Mouse (Mus musculus): Measurements from ENCODE around the gene A530016L24Rik. TPM values are rescaled to one million over a fixed set of nuclear protein-coding genes. Genes with fewer than 3 reads are reported as not detected.

Gene A530016L24Rik
- polyA plus RNA-seq, 1 experiment from 2014 or later, result 0.04 TPM

DNA sequence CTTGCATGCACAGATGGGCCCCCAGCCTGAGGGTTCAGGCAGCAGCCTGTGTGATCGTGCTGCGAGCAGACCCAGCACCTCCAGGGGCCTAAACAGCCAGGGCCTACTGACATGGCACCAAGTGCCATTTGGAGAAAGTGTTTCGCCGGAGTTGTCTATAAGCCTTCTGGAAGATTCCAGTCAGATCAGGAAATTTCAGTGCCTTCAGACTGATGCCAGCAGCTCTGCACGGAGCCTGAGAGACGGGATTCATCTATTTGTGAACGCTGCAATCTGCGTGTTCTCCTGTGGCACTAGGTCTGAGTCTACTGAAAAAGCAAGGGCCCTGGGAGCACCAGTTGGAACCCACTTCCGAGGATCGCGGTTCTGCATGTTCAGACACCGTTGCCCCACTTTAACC, 51.1 kb downstream of the A530016L24Rik start:
- ATAC-seq (ENCODE audit: low read depth), result no peak
- Histone ChIP-seq H3K27ac (ENCODE audit: low read length) (no peak overlapping the region), H3K4me3 (ENCODE audit: low read depth, low read length) (no peak overlapping the region), H3K36me3 (ENCODE audit: control insufficient read depth, insufficient read depth) (no peaks in the 10 kb centered on the region), H3K9me3 (replicated peaks; ENCODE audit: control insufficient read depth, low read length) (no peaks in the 10 kb centered on the region), H3K9ac (ENCODE audit: low read depth, low read length) (no peak overlapping the region), H3K4me1 (ENCODE audit: control insufficient read depth, low read depth, low read length) (no peaks in the 10 kb centered on the region), H3K4me2 (ENCODE audit: low read depth, low read length) (no peak overlapping the region), H3K27me3 (ENCODE audit: control insufficient read depth, insufficient read depth, low read depth, low read length) (no peaks in the 10 kb centered on the region)
- 76% methylated on average over 12 of the region's 12 CpGs for WGBS (ENCODE audit: insufficient replicate concordance)

- no peak for ATAC-seq (ENCODE audit: low read depth)
- 63% methylated on average over 8 of the region's 8 CpGs for WGBS (ENCODE audit: insufficient replicate concordance)
- H3K4me2 ChIP-seq (ENCODE audit: low read depth, low read length), result no peak overlapping the region
- H3K27ac ChIP-seq (ENCODE audit: low read length), result no peak overlapping the region
- H3K4me1 ChIP-seq (ENCODE audit: control insufficient read depth, low read depth, low read length), result no peaks in the 10 kb centered on the region
- no peaks in the 10 kb centered on the region for H3K27me3 ChIP-seq (ENCODE audit: control insufficient read depth, insufficient read depth, low read depth, low read length)
- H3K4me3 ChIP-seq (ENCODE audit: low read depth, low read length), result no peak overlapping the region
- no peak overlapping the region for H3K9ac ChIP-seq (ENCODE audit: low read depth, low read length)
- no peaks in the 10 kb centered on the region for H3K9me3 ChIP-seq (replicated peaks; ENCODE audit: control insufficient read depth, low read length)
- H3K36me3 ChIP-seq (ENCODE audit: control insufficient read depth, insufficient read depth), result no peaks in the 10 kb centered on the region
These were observed 52.3 kb downstream of the A530016L24Rik start for GRCm38 (mm10) chr12:112541483-112542091.

GRCm38 (mm10) chr12:112542257-112542919, 53.1 kb downstream of the A530016L24Rik start:
- H3K9ac ChIP-seq (ENCODE audit: low read depth, low read length), result no peak overlapping the region
- no peak overlapping the region for H3K27ac ChIP-seq (ENCODE audit: low read length)
- H3K36me3 ChIP-seq (ENCODE audit: control insufficient read depth, insufficient read depth), result no peaks in the 10 kb centered on the region
- H3K27me3 ChIP-seq (ENCODE audit: control insufficient read depth, insufficient read depth, low read depth, low read length), result no peaks in the 10 kb centered on the region
- no peaks in the 10 kb centered on the region for H3K4me1 ChIP-seq (ENCODE audit: control insufficient read depth, low read depth, low read length)
- H3K4me3 ChIP-seq (ENCODE audit: low read depth, low read length), result no peak overlapping the region
- H3K9me3 ChIP-seq (replicated peaks; ENCODE audit: control insufficient read depth, low read length), result no peaks in the 10 kb centered on the region
- no peak overlapping the region for H3K4me2 ChIP-seq (ENCODE audit: low read depth, low read length)
- ATAC-seq (ENCODE audit: low read depth), result no peak
- 55% methylated on average over 13 of the region's 13 CpGs for WGBS (ENCODE audit: insufficient replicate concordance)

- no peak overlapping the region for H3K27ac ChIP-seq (ENCODE audit: low read length)
- no peaks in the 10 kb centered on the region for H3K9me3 ChIP-seq (replicated peaks; ENCODE audit: control insufficient read depth, low read length)
- no peak overlapping the region for H3K4me2 ChIP-seq (ENCODE audit: low read depth, low read length)
- 5% methylated on average over 11 of the region's 11 CpGs for WGBS (ENCODE audit: insufficient replicate concordance)
- no peaks in the 10 kb centered on the region for H3K27me3 ChIP-seq (ENCODE audit: control insufficient read depth, insufficient read depth, low read depth, low read length)
- H3K36me3 ChIP-seq (ENCODE audit: control insufficient read depth, insufficient read depth), result no peaks in the 10 kb centered on the region
- 0 out of 2 replicates have a peak, but pooled peaks have one; percentile 9 for ATAC-seq (ENCODE audit: low read depth)
- no peak overlapping the region for H3K9ac ChIP-seq (ENCODE audit: low read depth, low read length)
- H3K4me3 ChIP-seq (ENCODE audit: low read depth, low read length), result no peak overlapping the region
- no peaks in the 10 kb centered on the region for H3K4me1 ChIP-seq (ENCODE audit: control insufficient read depth, low read depth, low read length)
These were observed 53.7 kb downstream of the A530016L24Rik start for GRCm38 (mm10) chr12:112542920-112543300.

GRCm38 (mm10) chr12:112543941-112544340, 54.7 kb downstream of the A530016L24Rik start:
- Histone ChIP-seq H3K27ac (ENCODE audit: low read length) (no peak overlapping the region), H3K9me3 (replicated peaks; ENCODE audit: control insufficient read depth, low read length) (no peaks in the 10 kb centered on the region), H3K36me3 (ENCODE audit: control insufficient read depth, insufficient read depth) (no peaks in the 10 kb centered on the region), H3K9ac (ENCODE audit: low read depth, low read length) (no peak overlapping the region), H3K27me3 (ENCODE audit: control insufficient read depth, insufficient read depth, low read depth, low read length) (no peaks in the 10 kb centered on the region), H3K4me3 (ENCODE audit: low read depth, low read length) (no peak overlapping the region), H3K4me2 (ENCODE audit: low read depth, low read length) (no peak overlapping the region), H3K4me1 (ENCODE audit: control insufficient read depth, low read depth, low read length) (no peaks in the 10 kb centered on the region)
- 49% methylated on average over 9 of the region's 9 CpGs for WGBS (ENCODE audit: insufficient replicate concordance)
- no peak for ATAC-seq (ENCODE audit: low read depth)

DNA sequence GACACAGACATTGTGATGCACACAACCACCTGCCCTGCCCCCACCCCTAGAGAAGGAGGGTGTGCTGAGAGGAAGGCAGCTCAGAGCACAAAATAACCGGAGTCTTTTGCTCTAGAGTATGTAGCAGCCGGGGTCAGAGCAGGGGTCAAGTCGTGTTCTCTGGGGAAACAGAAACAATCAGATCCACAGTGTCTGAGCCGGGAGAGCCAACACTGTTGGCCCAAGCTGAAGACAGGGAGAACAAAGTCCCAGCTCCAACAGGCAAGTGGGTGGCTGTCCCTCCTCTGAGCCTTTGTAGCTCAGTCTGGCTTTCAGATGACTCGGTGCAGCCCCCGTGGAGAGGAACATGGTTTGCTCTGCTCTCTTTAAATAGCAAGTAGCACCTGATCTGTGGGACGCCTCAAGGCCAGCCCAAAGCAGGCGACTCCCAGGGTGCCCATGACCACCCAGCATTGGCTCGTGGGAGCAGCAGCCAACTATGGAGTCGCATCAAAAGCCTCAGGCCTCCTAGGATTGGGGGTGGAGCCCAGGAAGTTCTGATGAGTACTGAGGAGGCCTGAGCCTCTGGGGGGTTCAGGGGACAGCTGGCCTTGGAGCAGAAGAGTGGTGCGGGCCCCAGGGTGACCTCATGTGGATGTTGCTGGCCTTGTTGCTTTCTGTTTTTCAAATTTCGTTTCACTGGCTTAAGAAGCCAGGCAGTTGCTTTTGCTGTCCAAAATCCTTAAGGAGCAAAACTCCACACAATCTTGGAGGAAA, 55.9 kb downstream of the A530016L24Rik start:
- Histone ChIP-seq H3K27me3 (ENCODE audit: control insufficient read depth, insufficient read depth, low read depth, low read length) (no peaks in the 10 kb centered on the region), H3K4me2 (ENCODE audit: low read depth, low read length) (no peak overlapping the region), H3K9ac (ENCODE audit: low read depth, low read length) (no peak overlapping the region), H3K27ac (ENCODE audit: low read length) (no peak overlapping the region), H3K36me3 (ENCODE audit: control insufficient read depth, insufficient read depth) (no peaks in the 10 kb centered on the region), H3K4me1 (ENCODE audit: control insufficient read depth, low read depth, low read length) (no peaks in the 10 kb centered on the region), H3K9me3 (replicated peaks; ENCODE audit: control insufficient read depth, low read length) (no peaks in the 10 kb centered on the region), H3K4me3 (ENCODE audit: low read depth, low read length) (no peak overlapping the region)
- 0 out of 2 replicates have a peak, but pooled peaks have one; percentile 7 for ATAC-seq (ENCODE audit: low read depth)
- WGBS (ENCODE audit: insufficient replicate concordance), result 43% methylated on average over 12 of the region's 12 CpGs

DNA sequence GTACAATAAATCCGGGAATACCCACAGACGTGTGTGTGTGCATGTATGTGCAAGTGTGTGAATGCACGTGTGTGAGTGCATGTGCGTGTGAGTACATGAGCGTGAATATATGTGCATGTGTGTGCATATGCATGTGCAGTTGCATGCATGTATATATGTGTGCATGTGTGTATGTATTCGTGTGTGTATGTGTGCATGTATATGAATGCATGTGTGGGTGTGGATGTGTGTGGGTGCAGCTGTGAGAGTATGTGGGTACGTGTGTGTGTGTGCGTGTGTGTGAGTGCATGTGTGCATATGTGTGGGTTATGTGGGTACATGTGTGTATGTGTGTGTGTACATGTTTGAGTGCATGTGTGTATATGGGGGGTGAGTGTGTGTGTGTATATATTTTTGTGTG, 56.9 kb downstream of the A530016L24Rik start:
- H3K4me3 ChIP-seq (ENCODE audit: low read depth, low read length), result no peak overlapping the region
- H3K27me3 ChIP-seq (ENCODE audit: control insufficient read depth, insufficient read depth, low read depth, low read length), result no peaks in the 10 kb centered on the region
- no peaks in the 10 kb centered on the region for H3K9me3 ChIP-seq (replicated peaks; ENCODE audit: control insufficient read depth, low read length)
- H3K9ac ChIP-seq (ENCODE audit: low read depth, low read length), result no peak overlapping the region
- no peaks in the 10 kb centered on the region for H3K4me1 ChIP-seq (ENCODE audit: control insufficient read depth, low read depth, low read length)
- H3K36me3 ChIP-seq (ENCODE audit: control insufficient read depth, insufficient read depth), result no peaks in the 10 kb centered on the region
- no peak for ATAC-seq (ENCODE audit: low read depth)
- no peak overlapping the region for H3K27ac ChIP-seq (ENCODE audit: low read length)
- WGBS (ENCODE audit: insufficient replicate concordance), result 81% methylated on average over 8 of the region's 8 CpGs
- no peak overlapping the region for H3K4me2 ChIP-seq (ENCODE audit: low read depth, low read length)

GRCm38 (mm10) chr12:112549287-112549686, 60.0 kb downstream of the A530016L24Rik start:
- no peaks in the 10 kb centered on the region for H3K27me3 ChIP-seq (ENCODE audit: control insufficient read depth, insufficient read depth, low read depth, low read length)
- no peak overlapping the region for H3K4me3 ChIP-seq (ENCODE audit: low read depth, low read length)
- no peak overlapping the region for H3K27ac ChIP-seq (ENCODE audit: low read length)
- H3K9me3 ChIP-seq (replicated peaks; ENCODE audit: control insufficient read depth, low read length), result no peaks in the 10 kb centered on the region
- WGBS (ENCODE audit: insufficient replicate concordance), result 61% methylated on average over 1 of the region's 1 CpGs
- H3K36me3 ChIP-seq (ENCODE audit: control insufficient read depth, insufficient read depth), result no peaks in the 10 kb centered on the region
- ATAC-seq (ENCODE audit: low read depth), result no peak
- H3K9ac ChIP-seq (ENCODE audit: low read depth, low read length), result no peak overlapping the region
- no peak overlapping the region for H3K4me2 ChIP-seq (ENCODE audit: low read depth, low read length)
- no peaks in the 10 kb centered on the region for H3K4me1 ChIP-seq (ENCODE audit: control insufficient read depth, low read depth, low read length)
